Mouse (Mus musculus) limb, embryonic 14.5 days (tissue): ENCODE results near the gene Cmtm2a. TPM values are rescaled to one million over a fixed set of nuclear protein-coding genes. Genes with fewer than 3 reads are reported as not detected.

Experiments
- ATAC-seq: fragments of 200-750 bp; cut with Nextera tagmentation; 2 replicates; pipeline ENCODE4 v1.8.0; 2017; ENCODE audit warnings: low read depth, moderate number of reproducible peaks, moderate TSS enrichment; ENCODE audit not compliant: low FRiP score
- DNase-seq: peaks from one replicate; pipeline ENCODE4 v3.0.0-alpha.2; 2015; ENCODE audit warnings: low spot score
- H3K27ac ChIP-seq: fragments of 300-500 bp; sonication (generic); replicated peaks from 2 replicates; pipeline ENCODE4 v1.5.1; 2014; ENCODE audit warnings: low read depth, mild to moderate bottlenecking, low read length, moderate library complexity, mixed read lengths
- H3K27me3 ChIP-seq: fragments of 300-500 bp; sonication (generic); 2 replicates; pipeline ENCODE4 v1.6.1; 2014; ENCODE audit warnings: low read length, mixed read lengths; ENCODE audit not compliant: control insufficient read depth, insufficient read depth
- H3K36me3 ChIP-seq: fragments of 300-500 bp; sonication (generic); 2 replicates; pipeline ENCODE4 v1.6.1; 2014; ENCODE audit warnings: mild to moderate bottlenecking, low read length, moderate library complexity, mixed read lengths; ENCODE audit not compliant: control insufficient read depth, insufficient read depth
- H3K4me1 ChIP-seq: fragments of 300-500 bp; sonication (generic); 2 replicates; pipeline ENCODE4 v1.6.1; 2014; ENCODE audit warnings: antibody characterized with exemption, low read length, mixed read lengths; ENCODE audit not compliant: control insufficient read depth, insufficient read depth
- H3K4me2 ChIP-seq: fragments of 300-500 bp; sonication (generic); replicated peaks from 2 replicates; pipeline ENCODE4 v1.6.1; 2014; ENCODE audit warnings: low read depth, mild to moderate bottlenecking, low read length, moderate library complexity; ENCODE audit not compliant: severe bottlenecking
- H3K4me3 ChIP-seq: fragments of 300-500 bp; sonication (generic); replicated peaks from 2 replicates; pipeline ENCODE4 v1.5.1; 2014; ENCODE audit warnings: low read length
- H3K9ac ChIP-seq: fragments of 300-500 bp; sonication (generic); 2 replicates; pipeline ENCODE4 v1.6.1; 2014; ENCODE audit warnings: mild to moderate bottlenecking, low read depth, low read length, moderate library complexity; ENCODE audit not compliant: severe bottlenecking
- H3K9me3 ChIP-seq: fragments of 300-500 bp; sonication (generic); 2 replicates; pipeline ENCODE4 v1.6.1; 2016; ENCODE audit warnings: low read length; ENCODE audit not compliant: control insufficient read depth
- POLR2A ChIP-seq: fragments of 200-500 bp; IDR thresholded peaks from 2 replicates; pipeline ENCODE4 v1.8.0; 2012; ENCODE audit warnings: inconsistent platforms, mild to moderate bottlenecking, moderate library complexity, borderline replicate concordance; ENCODE audit not compliant: insufficient read depth, insufficient read length; ENCODE audit errors: extremely low read depth
- WGBS: fragments of 180-500 bp; shearing (Covaris S2); extraction: QIAGEN DNeasy Blood & Tissue Kit; methylation state at CpG from one replicate; pipeline ENCODE4 v1.1.7; 2014; 5-methylcytosine and 5-hydroxymethylcytosine counted together
- polyA plus RNA-seq, 2 experiments: library from polyadenylated mRNA; depleted of rRNA in 1 of 2; stranded (reverse) in 1 of 2; unstranded in 1 of 2; fragments of >200 nt; fragmentation: Nextera tagmentation in 1 of 2; extraction: Ambion mirVana in 1 of 2; gene quantifications; 2 replicates each; pipeline versions ENCODE4 v1.2.1 to v1.2.3; 2012 to 2014

The Cmtm2a gene
- polyA plus RNA-seq, 2 experiments, result not detected

DNA sequence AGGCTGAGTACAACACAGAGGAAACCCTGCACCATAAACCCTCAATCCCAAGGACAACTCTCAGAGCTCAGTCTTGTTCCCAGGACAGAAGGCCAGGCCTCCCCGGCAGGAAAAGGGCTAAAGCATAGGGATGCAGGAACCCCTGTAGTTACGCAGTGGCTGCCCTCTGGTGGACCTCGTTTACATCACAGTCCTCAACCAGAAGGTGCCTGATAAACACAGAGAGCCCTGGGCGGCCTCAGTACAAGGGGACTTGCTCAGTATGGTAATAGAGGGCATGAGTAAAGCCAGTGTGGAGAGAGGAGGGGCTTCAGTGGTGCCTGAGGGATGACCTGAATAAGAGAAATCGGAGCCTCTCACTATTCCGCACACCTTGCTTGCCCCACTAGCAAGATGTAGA lies 58.4 kb downstream of the Cmtm2a start:
- no peak for TF ChIP-seq POLR2A

DNA sequence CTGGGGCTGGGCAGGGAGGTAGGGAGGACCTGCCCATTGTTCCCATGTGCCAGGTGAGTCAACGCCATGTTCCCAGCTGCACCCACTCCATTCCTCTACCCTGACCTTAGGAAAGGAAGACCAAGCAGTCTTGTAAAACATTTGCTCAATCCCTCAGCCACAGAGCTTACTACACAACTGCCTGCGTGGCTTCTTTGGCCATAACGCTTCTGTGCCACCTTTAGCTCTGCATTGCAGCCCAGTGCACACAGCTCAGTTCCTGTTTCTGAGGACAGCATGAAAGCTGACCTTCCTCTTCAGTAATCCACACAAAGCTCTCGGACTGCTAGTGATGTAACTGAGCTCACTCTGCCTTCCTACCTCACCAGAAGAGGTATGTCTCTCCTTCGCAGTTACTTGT lies 60.1 kb downstream of the Cmtm2a start:
- no peaks in the 10 kb centered on the region for H3K4me1 ChIP-seq
- H3K4me3 ChIP-seq, result no peak overlapping the region
- no peak overlapping the region for H3K9ac ChIP-seq
- ATAC-seq, result no peak
- H3K4me2 ChIP-seq, result no peak overlapping the region
- 92% methylated on average over 5 of the region's 5 CpGs for WGBS
- DNase-seq, result no peak
- H3K9me3 ChIP-seq, result no peaks in the 10 kb centered on the region
- H3K36me3 ChIP-seq, result peaks cover 90% of the 10 kb centered on the region
- TF ChIP-seq POLR2A, result no peak
- no peaks in the 10 kb centered on the region for H3K27me3 ChIP-seq
- no peak overlapping the region for H3K27ac ChIP-seq

More for the DNA sequence above, 58.4 kb downstream of the Cmtm2a start:
- DNase-seq (no peak), ATAC-seq (no peak)
- Histone ChIP-seq H3K27ac (no peak overlapping the region), H3K9ac (no peak overlapping the region), H3K4me1 (no peaks in the 10 kb centered on the region), H3K4me3 (no peak overlapping the region), H3K27me3 (no peaks in the 10 kb centered on the region), H3K9me3 (no peaks in the 10 kb centered on the region), H3K36me3 (peaks cover 92% of the 10 kb centered on the region), H3K4me2 (no peak overlapping the region)
- WGBS, result 55% methylated on average over 6 of the region's 6 CpGs

DNA sequence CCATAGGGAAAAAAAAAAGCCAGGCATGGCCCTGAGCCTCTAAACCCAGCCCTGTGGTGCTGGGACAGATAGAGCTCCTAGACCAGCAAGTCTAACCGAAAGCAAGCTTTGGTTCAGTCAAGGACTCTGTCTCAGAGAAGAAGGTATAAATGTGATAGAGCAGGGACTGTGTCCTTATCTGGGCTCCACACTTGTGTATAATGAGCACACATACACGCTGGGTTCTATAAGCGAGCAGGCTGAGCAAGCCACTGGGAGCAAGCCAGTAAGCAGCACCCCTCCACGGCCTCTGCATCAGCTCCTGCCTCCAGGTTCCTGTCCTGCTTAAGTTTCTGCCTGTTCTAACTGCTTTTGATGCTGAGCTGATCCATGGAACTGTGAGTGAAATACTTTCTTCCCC lies 60.9 kb downstream of the Cmtm2a start:
- no peak overlapping the region for H3K9ac ChIP-seq
- H3K4me1 ChIP-seq, result no peaks in the 10 kb centered on the region

More for the DNA sequence above, 60.9 kb downstream of the Cmtm2a start:
- Histone ChIP-seq H3K9me3 (no peaks in the 10 kb centered on the region), H3K4me3 (no peak overlapping the region), H3K27me3 (no peaks in the 10 kb centered on the region), H3K4me2 (no peak overlapping the region), H3K27ac (no peak overlapping the region), H3K36me3 (peaks cover 91% of the 10 kb centered on the region)
- 97% methylated on average over 4 of the region's 4 CpGs for WGBS
- DNase-seq (no peak), ATAC-seq (no peak)
- no peak for TF ChIP-seq POLR2A

Other genes starting within 250 kb of the Cmtm2a start
- 58.0 and 62.1 TPM in 2 replicates for gene Cdh5, start 191.6 kb downstream of the Cmtm2a start, polyA plus RNA-seq (2012; rRNA removed)
- gene Cdh5, start 191.6 kb downstream of the Cmtm2a start, polyA plus RNA-seq (2014; fragmentation: Nextera tagmentation; extraction: Ambion mirVana), result 34.1 and 34.6 TPM in 2 replicates
- 4.5 and 6.5 TPM in 2 replicates for gene Bean1, start 122.7 kb downstream of the Cmtm2a start, polyA plus RNA-seq (2012; rRNA removed)
- gene Bean1, start 122.7 kb downstream of the Cmtm2a start, polyA plus RNA-seq (2014; fragmentation: Nextera tagmentation; extraction: Ambion mirVana), result 1.7 and 1.8 TPM in 2 replicates
- 18.5 and 20.4 TPM in 2 replicates for gene Tk2, start 44.6 kb downstream of the Cmtm2a start, polyA plus RNA-seq (2012; rRNA removed)
- 19.2 and 20.2 TPM in 2 replicates for gene Tk2, start 44.6 kb downstream of the Cmtm2a start, polyA plus RNA-seq (2014; fragmentation: Nextera tagmentation; extraction: Ambion mirVana)
- gene Cklf, start 42.3 kb downstream of the Cmtm2a start, polyA plus RNA-seq (2012; rRNA removed), result 49.2 and 56.0 TPM in 2 replicates
- gene Cklf, start 42.3 kb downstream of the Cmtm2a start, polyA plus RNA-seq (2014; fragmentation: Nextera tagmentation; extraction: Ambion mirVana), result 36.9 and 42.2 TPM in 2 replicates
- gene Gm45711, start 16.9 kb upstream of the Cmtm2a start, polyA plus RNA-seq (2012; rRNA removed), result not detected in 2 replicates
- not detected in 2 replicates for gene Gm45711, start 16.9 kb upstream of the Cmtm2a start, polyA plus RNA-seq (2014; fragmentation: Nextera tagmentation; extraction: Ambion mirVana)
- gene Cmtm1, start 17.0 kb upstream of the Cmtm2a start, polyA plus RNA-seq (2012; rRNA removed), result not detected in 2 replicates
- not detected in 2 replicates for gene Cmtm1, start 17.0 kb upstream of the Cmtm2a start, polyA plus RNA-seq (2014; fragmentation: Nextera tagmentation; extraction: Ambion mirVana)
- gene Gm11020, start 28.4 kb upstream of the Cmtm2a start, polyA plus RNA-seq (2012; rRNA removed), result not detected in 2 replicates
- not detected in 2 replicates for gene Gm11020, start 28.4 kb upstream of the Cmtm2a start, polyA plus RNA-seq (2014; fragmentation: Nextera tagmentation; extraction: Ambion mirVana)
- not detected in 2 replicates for gene Cmtm2b, start 29.0 kb upstream of the Cmtm2a start, polyA plus RNA-seq (2012; rRNA removed)
- gene Cmtm2b, start 29.0 kb upstream of the Cmtm2a start, polyA plus RNA-seq (2014; fragmentation: Nextera tagmentation; extraction: Ambion mirVana), result not detected in 2 replicates
- gene Cmtm3, start 46.2 kb upstream of the Cmtm2a start, polyA plus RNA-seq (2012; rRNA removed), result 240 and 361 TPM in 2 replicates
- 176 and 185 TPM in 2 replicates for gene Cmtm3, start 46.2 kb upstream of the Cmtm2a start, polyA plus RNA-seq (2014; fragmentation: Nextera tagmentation; extraction: Ambion mirVana)
- 18.9 and 21.4 TPM in 2 replicates for gene Cmtm4, start 102.6 kb upstream of the Cmtm2a start, polyA plus RNA-seq (2012; rRNA removed)
- gene Cmtm4, start 102.6 kb upstream of the Cmtm2a start, polyA plus RNA-seq (2014; fragmentation: Nextera tagmentation; extraction: Ambion mirVana), result 4.1 and 4.5 TPM in 2 replicates
- 58.2 and 64.7 TPM in 2 replicates for gene Dync1li2, start 149.9 kb upstream of the Cmtm2a start, polyA plus RNA-seq (2012; rRNA removed)
- 48.8 and 53.5 TPM in 2 replicates for gene Dync1li2, start 149.9 kb upstream of the Cmtm2a start, polyA plus RNA-seq (2014; fragmentation: Nextera tagmentation; extraction: Ambion mirVana)
- 0.23 and 0.29 TPM in 2 replicates for gene Terb1, start 216.7 kb upstream of the Cmtm2a start, polyA plus RNA-seq (2012; rRNA removed)
- gene Terb1, start 216.7 kb upstream of the Cmtm2a start, polyA plus RNA-seq (2014; fragmentation: Nextera tagmentation; extraction: Ambion mirVana), result 0.44 and 0.48 TPM in 2 replicates
- 75.7 and 84.2 TPM in 2 replicates for gene Nae1, start 241.5 kb upstream of the Cmtm2a start, polyA plus RNA-seq (2012; rRNA removed)
- 97.1 and 97.8 TPM in 2 replicates for gene Nae1, start 241.5 kb upstream of the Cmtm2a start, polyA plus RNA-seq (2014; fragmentation: Nextera tagmentation; extraction: Ambion mirVana)
- gene Car7, start 241.5 kb upstream of the Cmtm2a start, polyA plus RNA-seq (2012; rRNA removed), result 0.53 and 1.0 TPM in 2 replicates
- gene Car7, start 241.5 kb upstream of the Cmtm2a start, polyA plus RNA-seq (2014; fragmentation: Nextera tagmentation; extraction: Ambion mirVana), result 0.65 and 0.66 TPM in 2 replicates